Mouse (Mus musculus): ENCODE data around the gene Rpl10l. TPM values are rescaled to one million over a fixed set of nuclear protein-coding genes. Genes with fewer than 3 reads are reported as not detected.

Rpl10l gene
- polyA plus RNA-seq (2012; ENCODE audit: insufficient read depth, insufficient read length, low replicate concordance, missing spikeins), result not detected in 2 replicates

GRCm38 (mm10) chr12:66283991-66284622 lies at the start of gene Rpl10l:
Gene Rpl10l (minus strand): TSS chr12:66284401.
- Histone ChIP-seq H3K4me1 (ENCODE audit: control insufficient read depth, insufficient read depth, low read length) (no peaks in the 10 kb centered on the region), H3K27ac (ENCODE audit: insufficient read depth, low read depth, low read length) (no peak within 1 kb of the TSS), H3K4me3 (ENCODE audit: insufficient read depth, low read depth, low read length) (no peak within 1 kb of the TSS)
- 98% methylated on average over 44 of the region's 44 CpGs for WGBS
- no peak for TF ChIP-seq CTCF (IDR thresholded peaks at IDR 0.05; ENCODE audit: insufficient read depth, low read depth, low read length)
- no peak for TF ChIP-seq POLR2A (IDR thresholded peaks at IDR 0.05; ENCODE audit: insufficient read depth, low read depth, low read length)

- TF ChIP-seq CTCF (IDR thresholded peaks at IDR 0.05; ENCODE audit: insufficient read depth, low read depth, low read length), result no peak
- no peak for TF ChIP-seq POLR2A (IDR thresholded peaks at IDR 0.05; ENCODE audit: insufficient read depth, low read depth, low read length)
- no peak overlapping the region for H3K4me3 ChIP-seq (ENCODE audit: insufficient read depth, low read depth, low read length)
- 85% methylated on average over 3 of the region's 3 CpGs for WGBS
- H3K27ac ChIP-seq (ENCODE audit: insufficient read depth, low read depth, low read length), result no peak overlapping the region
- no peaks in the 10 kb centered on the region for H3K4me1 ChIP-seq (ENCODE audit: control insufficient read depth, insufficient read depth, low read length)
Measured at GRCm38 (mm10) chr12:66275890-66276289, 8.3 kb downstream of the Rpl10l start.

DNA sequence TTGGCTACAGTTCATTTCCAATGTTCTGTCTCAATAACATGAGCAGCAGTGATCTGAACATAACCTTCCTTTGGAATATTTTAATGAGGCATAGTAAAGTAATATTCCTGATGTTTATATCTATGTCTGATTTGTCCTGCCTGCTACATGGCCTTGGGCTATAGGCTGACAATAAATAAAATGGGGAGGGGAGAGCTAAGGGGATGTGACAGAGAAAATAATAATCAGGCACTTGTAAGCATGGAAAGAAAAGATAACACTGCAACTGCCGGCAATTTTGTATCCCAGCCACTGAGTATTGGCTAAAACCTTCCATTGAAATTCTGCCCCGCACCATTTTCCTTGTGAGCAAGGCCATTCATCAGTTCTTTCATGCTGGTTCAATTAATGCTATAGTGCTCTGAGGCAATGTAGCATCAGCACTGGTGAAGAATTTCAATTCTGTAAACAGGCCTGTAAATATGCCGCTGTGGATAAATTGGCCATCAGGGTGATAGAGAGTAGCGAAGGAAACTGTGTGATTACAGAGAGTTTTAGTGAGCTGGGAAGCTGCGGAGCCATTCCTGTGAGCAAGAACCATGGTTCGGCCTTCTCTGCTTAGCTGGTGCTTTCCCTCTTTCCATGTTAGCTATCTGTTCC lies 38.6 kb downstream of the Rpl10l start:
- no peak overlapping the region for H3K27ac ChIP-seq (ENCODE audit: insufficient read depth, low read depth, low read length)
- H3K4me1 ChIP-seq (ENCODE audit: control insufficient read depth, insufficient read depth, low read length), result no peaks in the 10 kb centered on the region
- H3K4me3 ChIP-seq (ENCODE audit: insufficient read depth, low read depth, low read length), result no peak overlapping the region
- TF ChIP-seq POLR2A (IDR thresholded peaks at IDR 0.05; ENCODE audit: insufficient read depth, low read depth, low read length), result no peak
- TF ChIP-seq CTCF (IDR thresholded peaks at IDR 0.05; ENCODE audit: insufficient read depth, low read depth, low read length), result no peak
- 61% methylated on average over 6 of the region's 6 CpGs for WGBS

DNA sequence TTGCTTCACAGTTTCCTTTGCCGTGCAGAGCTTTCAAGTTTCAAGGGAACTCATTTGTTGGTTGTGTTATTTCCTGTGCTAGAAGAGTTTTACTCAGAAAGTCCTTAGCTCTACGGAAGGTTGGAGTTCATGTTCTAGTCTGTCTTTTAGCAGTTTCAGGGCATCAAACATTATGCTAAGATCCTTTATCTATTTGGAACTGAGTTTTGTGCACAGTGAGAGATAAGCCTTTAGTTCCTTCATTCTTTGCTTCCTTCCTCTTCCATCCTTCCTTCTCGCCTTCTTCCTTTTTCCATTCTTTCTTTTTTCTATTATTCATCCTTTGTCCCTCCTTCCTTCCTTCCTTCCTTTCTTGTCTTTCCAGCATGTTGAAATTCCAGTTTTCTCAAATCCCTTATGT lies 50.0 kb downstream of the Rpl10l start:
- no peaks in the 10 kb centered on the region for H3K4me1 ChIP-seq (ENCODE audit: control insufficient read depth, insufficient read depth, low read length)
- H3K4me3 ChIP-seq (ENCODE audit: insufficient read depth, low read depth, low read length), result no peak overlapping the region
- no peak for TF ChIP-seq CTCF (IDR thresholded peaks at IDR 0.05; ENCODE audit: insufficient read depth, low read depth, low read length)
- no peak for TF ChIP-seq POLR2A (IDR thresholded peaks at IDR 0.05; ENCODE audit: insufficient read depth, low read depth, low read length)
- 65% methylated on average over 3 of the region's 3 CpGs for WGBS
- no peak overlapping the region for H3K27ac ChIP-seq (ENCODE audit: insufficient read depth, low read depth, low read length)

Data from olfactory bulb, adult 2 months (tissue).